Mouse (Mus musculus) testis, adult 2 months (tissue): ENCODE measurements around the gene Atp6v0a4. TPM values are rescaled to one million over a fixed set of nuclear protein-coding genes. Genes with fewer than 3 reads are reported as not detected.

Experiments
- H3K27ac ChIP-seq: fragments of 200-500 bp; 2 replicates; pipeline ENCODE4 v1.5.1; 2012; ENCODE audit warnings: low read depth, low read length; ENCODE audit not compliant: control insufficient read depth, insufficient read depth
- H3K27me3 ChIP-seq: fragments of 200-500 bp; 2 replicates; pipeline ENCODE4 v1.6.1; 2012; ENCODE audit warnings: mild to moderate bottlenecking, low read length, moderate library complexity; ENCODE audit not compliant: control insufficient read depth, insufficient read depth
- H3K36me3 ChIP-seq: fragments of 200-500 bp; 2 replicates; pipeline ENCODE4 v1.6.1; 2012; ENCODE audit warnings: mild to moderate bottlenecking, low read length; ENCODE audit not compliant: control insufficient read depth, insufficient read depth
- H3K4me1 ChIP-seq: fragments of 200-500 bp; 2 replicates; pipeline ENCODE4 v1.6.1; 2012; ENCODE audit warnings: low read length; ENCODE audit not compliant: control insufficient read depth, insufficient read depth
- H3K4me3 ChIP-seq: fragments of 200-500 bp; 2 replicates; pipeline ENCODE4 v1.5.1; 2012; ENCODE audit warnings: low read depth, mild to moderate bottlenecking, low read length, moderate library complexity, mixed read lengths; ENCODE audit not compliant: control insufficient read depth
- CTCF ChIP-seq: fragments of 200-500 bp; IDR thresholded peaks from 2 replicates; pipeline ENCODE4 v1.5.1; 2012; ENCODE audit warnings: low read depth, mild to moderate bottlenecking, inconsistent platforms, low read length, moderate library complexity; ENCODE audit not compliant: control insufficient read depth, insufficient read depth, insufficient replicate concordance
- POLR2A ChIP-seq: fragments of 200-500 bp; IDR thresholded peaks from 2 replicates; pipeline ENCODE4 v1.6.1; 2012; ENCODE audit warnings: low read depth, mild to moderate bottlenecking, inconsistent platforms, low read length, moderate library complexity; ENCODE audit not compliant: control insufficient read depth
- polyA plus RNA-seq: library from polyadenylated mRNA; depleted of rRNA; stranded (reverse); fragments of >200 nt; gene quantifications from 2 replicates; pipeline ENCODE4 v1.2.3, GENCODE M21; 2012; rRNA removed

Atp6v0a4 gene
- polyA plus RNA-seq, 1 experiment = 0.26 TPM

- Histone ChIP-seq H3K4me3 (no peak overlapping the region), H3K36me3 (no peaks in the 10 kb centered on the region), H3K4me1 (no peaks in the 10 kb centered on the region), H3K27me3 (no peaks in the 10 kb centered on the region), H3K27ac (no peak overlapping the region)
- TF ChIP-seq CTCF (no peak), POLR2A (no peak)
Observed at GRCm38 (mm10) chr6:38031924-38032540, 92.4 kb downstream of the Atp6v0a4 start.

GRCm38 (mm10) chr6:38028205-38028604 is 96.2 kb downstream of the Atp6v0a4 start:
- no peak overlapping the region for H3K27ac ChIP-seq
- no peaks in the 10 kb centered on the region for H3K27me3 ChIP-seq
- H3K4me3 ChIP-seq = no peak overlapping the region
- TF ChIP-seq CTCF = no peak
- TF ChIP-seq POLR2A = no peak
- no peaks in the 10 kb centered on the region for H3K36me3 ChIP-seq
- no peaks in the 10 kb centered on the region for H3K4me1 ChIP-seq

GRCm38 (mm10) chr6:38027771-38028170 is 96.6 kb downstream of the Atp6v0a4 start:
- Histone ChIP-seq H3K36me3 (no peaks in the 10 kb centered on the region), H3K27me3 (no peaks in the 10 kb centered on the region), H3K27ac (no peak overlapping the region), H3K4me3 (no peak overlapping the region), H3K4me1 (no peaks in the 10 kb centered on the region)
- no peak for TF ChIP-seq POLR2A
- TF ChIP-seq CTCF = no peak

GRCm38 (mm10) chr6:38023284-38023683 is 101.1 kb downstream of the Atp6v0a4 start:
- H3K27ac ChIP-seq = no peak overlapping the region
- no peaks in the 10 kb centered on the region for H3K4me1 ChIP-seq
- no peaks in the 10 kb centered on the region for H3K36me3 ChIP-seq
- no peak overlapping the region for H3K4me3 ChIP-seq
- TF ChIP-seq CTCF (no peak), POLR2A (no peak)
- H3K27me3 ChIP-seq = no peaks in the 10 kb centered on the region

- Histone ChIP-seq H3K27ac (no peak overlapping the region), H3K36me3 (no peaks in the 10 kb centered on the region), H3K4me1 (no peaks in the 10 kb centered on the region), H3K4me3 (no peak overlapping the region), H3K27me3 (no peaks in the 10 kb centered on the region)
- no peak for TF ChIP-seq POLR2A
- TF ChIP-seq CTCF = no peak
Observed at GRCm38 (mm10) chr6:38021406-38021805, 103.0 kb downstream of the Atp6v0a4 start.

GRCm38 (mm10) chr6:38012829-38013228 is 111.6 kb downstream of the Atp6v0a4 start:
- H3K4me3 ChIP-seq = no peak overlapping the region
- H3K36me3 ChIP-seq = no peaks in the 10 kb centered on the region
- H3K4me1 ChIP-seq = no peaks in the 10 kb centered on the region
- H3K27ac ChIP-seq = no peak overlapping the region
- no peaks in the 10 kb centered on the region for H3K27me3 ChIP-seq
- TF ChIP-seq POLR2A (no peak), CTCF (no peak)

- Histone ChIP-seq H3K27ac (no peak overlapping the region), H3K4me3 (no peak overlapping the region), H3K27me3 (no peaks in the 10 kb centered on the region), H3K4me1 (no peaks in the 10 kb centered on the region), H3K36me3 (no peaks in the 10 kb centered on the region)
- TF ChIP-seq POLR2A = no peak
- TF ChIP-seq CTCF = peak; percentile 21; the same call in 1 of the 2 replicates
Observed at GRCm38 (mm10) chr6:38007459-38007858, 116.9 kb downstream of the Atp6v0a4 start.

Other genes starting within 250 kb of the Atp6v0a4 start
- gene Svopl, start 77.6 kb downstream of the Atp6v0a4 start, polyA plus RNA-seq = 0.22 and 0.35 TPM in 2 replicates
- gene Tmem213, start 15.3 kb downstream of the Atp6v0a4 start, polyA plus RNA-seq = not detected in 2 replicates
- gene D630045J12Rik, start 129.4 kb upstream of the Atp6v0a4 start, polyA plus RNA-seq = 3.4 and 4.2 TPM in 2 replicates
- gene Zc3hav1l, start 174.7 kb upstream of the Atp6v0a4 start, polyA plus RNA-seq = 1.2 and 1.3 TPM in 2 replicates
- gene Zc3hav1, start 230.0 kb upstream of the Atp6v0a4 start, polyA plus RNA-seq = 2.3 and 2.5 TPM in 2 replicates